Mouse (Mus musculus): ENCODE results near the gene Olfr135. TPM values are rescaled to one million over a fixed set of nuclear protein-coding genes. Genes with fewer than 3 reads are reported as not detected.

Olfr135 gene
- not detected in 2 replicates for polyA plus RNA-seq (2015; fragmentation: Nextera tagmentation; extraction: Ambion mirVana)

DNA sequence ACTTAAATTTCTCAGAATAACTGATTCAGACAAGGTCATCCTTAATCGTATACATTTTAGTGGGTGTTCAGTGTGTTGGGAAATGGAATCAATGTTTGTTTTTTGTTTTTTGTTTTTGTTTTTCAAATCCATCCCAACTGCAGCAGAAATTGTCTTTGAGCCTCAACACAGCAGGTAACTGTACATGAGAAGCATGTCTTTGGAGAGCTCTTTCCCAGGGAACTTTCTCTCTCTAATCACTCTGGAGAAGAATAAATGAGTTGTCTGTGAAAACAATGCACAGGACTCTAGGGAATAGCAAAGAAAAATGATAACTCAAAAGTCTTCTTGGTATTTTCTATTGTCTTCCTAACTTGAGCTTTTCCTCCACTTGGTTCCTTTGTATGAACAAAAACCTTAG, at the start of gene Olfr135:
TSS of gene Olfr135 (plus strand) at position 301 of the 400 bp plus-strand sequence.
- 100% methylated on average over 1 of the region's 1 CpGs for WGBS
- Histone ChIP-seq H3K27ac (ENCODE audit: low read depth, low read length) (no peak within 1 kb of the TSS), H3K9me3 (ENCODE audit: control insufficient read depth, low read length) (no peaks in the 10 kb centered on the region), H3K4me3 (ENCODE audit: low read length) (no peak within 1 kb of the TSS), H3K27me3 (replicated peaks; ENCODE audit: control insufficient read depth, insufficient read depth, low read length) (no peaks in the 10 kb centered on the region), H3K4me2 (ENCODE audit: low read length) (no peak within 1 kb of the TSS), H3K36me3 (ENCODE audit: control insufficient read depth, insufficient read depth, low read length) (no peaks in the 10 kb centered on the region), H3K9ac (ENCODE audit: low read depth, low read length) (no peak within 1 kb of the TSS), H3K4me1 (ENCODE audit: control insufficient read depth, insufficient read depth, low read depth, low read length) (no peaks in the 10 kb centered on the region)
- ATAC-seq = no peak

DNA sequence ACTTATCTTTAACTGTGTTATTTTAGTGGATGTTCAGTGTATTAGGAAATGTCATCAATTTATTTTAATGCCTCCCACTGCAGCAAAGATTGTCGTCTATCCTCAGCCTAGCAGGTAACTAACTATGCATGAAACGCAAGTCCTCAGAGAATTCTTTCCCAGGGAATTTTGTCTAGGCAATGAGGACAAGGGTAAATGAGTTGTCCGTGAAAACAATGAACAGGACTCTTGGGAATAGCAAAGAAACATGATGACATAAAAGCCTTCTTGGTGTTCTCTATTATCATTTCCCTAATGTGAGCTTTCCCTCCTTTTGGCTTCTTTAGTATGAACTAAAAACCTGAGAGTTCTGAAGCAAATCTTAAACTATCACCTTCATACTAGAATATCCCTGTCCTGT, 33.0 kb upstream of the Olfr135 start, which contains the start of gene Olfr134:
TSS of gene Olfr134 (plus strand) at position 301 of the 400 bp plus-strand sequence.
- H3K27ac ChIP-seq (ENCODE audit: low read depth, low read length) = no peak within 1 kb of the TSS
- no peaks in the 10 kb centered on the region for H3K27me3 ChIP-seq (replicated peaks; ENCODE audit: control insufficient read depth, insufficient read depth, low read length)
- no peaks in the 10 kb centered on the region for H3K4me1 ChIP-seq (ENCODE audit: control insufficient read depth, insufficient read depth, low read depth, low read length)
- H3K4me3 ChIP-seq (ENCODE audit: low read length) = no peak within 1 kb of the TSS
- no peaks in the 10 kb centered on the region for H3K9me3 ChIP-seq (ENCODE audit: control insufficient read depth, low read length)
- no peak for ATAC-seq
- 58% methylated on average over 3 of the region's 3 CpGs for WGBS
- no peaks in the 10 kb centered on the region for H3K36me3 ChIP-seq (ENCODE audit: control insufficient read depth, insufficient read depth, low read length)
- H3K9ac ChIP-seq (ENCODE audit: low read depth, low read length) = no peak within 1 kb of the TSS
- H3K4me2 ChIP-seq (ENCODE audit: low read length) = no peak within 1 kb of the TSS

Other genes with a start within 250 kb of the Olfr135 start
- gene Olfr129, start 144.3 kb upstream of the Olfr135 start, polyA plus RNA-seq (2015; fragmentation: Nextera tagmentation; extraction: Ambion mirVana) = not detected in 2 replicates
- not detected in 2 replicates for gene Olfr130, start 140.4 kb upstream of the Olfr135 start, polyA plus RNA-seq (2015; fragmentation: Nextera tagmentation; extraction: Ambion mirVana)
- gene Olfr131, start 115.6 kb upstream of the Olfr135 start, polyA plus RNA-seq (2015; fragmentation: Nextera tagmentation; extraction: Ambion mirVana) = not detected in 2 replicates
- gene Olfr132, start 69.8 kb upstream of the Olfr135 start, polyA plus RNA-seq (2015; fragmentation: Nextera tagmentation; extraction: Ambion mirVana) = not detected in 2 replicates
- gene Olfr133, start 59.1 kb upstream of the Olfr135 start, polyA plus RNA-seq (2015; fragmentation: Nextera tagmentation; extraction: Ambion mirVana) = not detected in 2 replicates
- not detected in 2 replicates for gene Olfr134, start 32.9 kb upstream of the Olfr135 start, polyA plus RNA-seq (2015; fragmentation: Nextera tagmentation; extraction: Ambion mirVana)
- gene Olfr138, start 56.7 kb downstream of the Olfr135 start, polyA plus RNA-seq (2015; fragmentation: Nextera tagmentation; extraction: Ambion mirVana) = not detected in 2 replicates
- gene Olfr137, start 103.2 kb downstream of the Olfr135 start, polyA plus RNA-seq (2015; fragmentation: Nextera tagmentation; extraction: Ambion mirVana) = not detected in 2 replicates
- not detected in 2 replicates for gene Olfr136, start 125.5 kb downstream of the Olfr135 start, polyA plus RNA-seq (2015; fragmentation: Nextera tagmentation; extraction: Ambion mirVana)
- not detected in 2 replicates for gene Esp36, start 215.8 kb downstream of the Olfr135 start, polyA plus RNA-seq (2015; fragmentation: Nextera tagmentation; extraction: Ambion mirVana)